Mouse (Mus musculus) embryonic facial prominence, embryonic 15.5 days (tissue): ENCODE results near the gene Rel. TPM values are rescaled to one million over a fixed set of nuclear protein-coding genes. Genes with fewer than 3 reads are reported as not detected.
"Not testable (repeated sequence)": the region's sequence is repeated elsewhere in the genome, so short reads cannot be mapped to it uniquely, and the experiment has no call there.

Source experiments
- ATAC-seq: fragments of 200-750 bp; cut with Nextera tagmentation; 2 replicates; pipeline ENCODE4 v1.8.0; 2017; ENCODE audit warnings: low read depth, moderate TSS enrichment; ENCODE audit not compliant: insufficient number of reproducible peaks, low FRiP score, low TSS enrichment
- H3K27ac ChIP-seq: fragments of 300-500 bp; sonication (generic); replicated peaks from 2 replicates; pipeline ENCODE4 v1.5.1; 2015; ENCODE audit warnings: mild to moderate bottlenecking, inconsistent platforms
- H3K27me3 ChIP-seq: fragments of 300-500 bp; sonication (generic); 2 replicates; pipeline ENCODE4 v1.6.1; 2015; ENCODE audit warnings: inconsistent platforms
- H3K36me3 ChIP-seq: fragments of 300-500 bp; sonication (generic); 2 replicates; pipeline ENCODE4 v1.6.1; 2015; ENCODE audit warnings: mild to moderate bottlenecking, inconsistent platforms
- H3K4me1 ChIP-seq: fragments of 300-500 bp; sonication (generic); 2 replicates; pipeline ENCODE4 v1.6.1; 2015; ENCODE audit warnings: inconsistent platforms
- H3K4me2 ChIP-seq: fragments of 300-500 bp; sonication (generic); replicated peaks from 2 replicates; pipeline ENCODE4 v1.6.1; 2015; ENCODE audit warnings: mild to moderate bottlenecking, inconsistent platforms
- H3K4me3 ChIP-seq: fragments of 300-500 bp; sonication (generic); replicated peaks from 2 replicates; pipeline ENCODE4 v1.5.1; 2015; ENCODE audit warnings: mild to moderate bottlenecking, inconsistent platforms
- H3K9ac ChIP-seq: fragments of 300-500 bp; sonication (generic); 2 replicates; pipeline ENCODE4 v1.6.1; 2015; ENCODE audit warnings: inconsistent platforms
- H3K9me3 ChIP-seq: fragments of 300-500 bp; sonication (generic); replicated peaks from 2 replicates; pipeline ENCODE4 v1.6.1; 2016; ENCODE audit warnings: inconsistent platforms
- WGBS: fragments of 180-500 bp; shearing (Covaris S2); methylation state at CpG from one replicate; pipeline ENCODE4 v1.1.7; 2015; 5-methylcytosine and 5-hydroxymethylcytosine counted together
- polyA plus RNA-seq: library from polyadenylated mRNA; unstranded; fragments of >200 nt; fragmentation: Nextera tagmentation; extraction: Ambion mirVana; gene quantifications from 2 replicates; pipeline ENCODE4 v1.2.1, GENCODE M21; 2015

The Rel gene
- polyA plus RNA-seq, 1 experiment from 2014 or later: 1.3 TPM

DNA sequence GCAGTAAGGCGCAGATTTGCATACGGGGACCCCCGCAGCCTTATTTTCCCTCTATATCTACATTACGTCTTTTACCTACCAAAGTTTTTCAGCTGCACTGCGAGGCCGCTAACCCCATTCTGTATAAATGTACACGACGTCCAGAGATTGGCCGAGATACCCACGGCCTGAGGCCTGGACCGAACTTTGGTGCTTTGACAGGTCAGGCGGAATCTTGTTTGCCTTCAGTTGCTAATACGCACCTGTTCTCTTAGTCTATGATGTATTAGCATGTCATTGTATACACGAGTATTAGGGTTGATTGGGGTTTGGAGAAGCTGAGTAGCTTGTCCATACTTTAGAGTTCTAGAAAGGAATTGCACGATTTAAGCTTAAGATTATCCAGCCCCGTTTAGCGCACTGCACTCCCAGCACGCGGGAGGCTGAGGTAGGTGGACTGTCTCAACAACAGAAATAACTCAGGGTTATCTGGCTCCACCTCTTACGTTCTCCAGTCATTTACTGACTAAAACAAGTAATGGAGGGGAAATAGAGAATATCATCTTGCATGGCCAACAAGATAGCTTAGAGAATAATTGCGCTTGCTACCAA lies 832 bp upstream of the Rel start:
- no peaks in the 10 kb centered on the region for H3K9me3 ChIP-seq
- peak overlapping the region; percentile 86 for H3K4me3 ChIP-seq
- no peak; the same call in 1 of the 2 replicates for ATAC-seq
- peak overlapping the region; percentile 61 for H3K9ac ChIP-seq
- H3K27ac ChIP-seq: peak overlapping the region; percentile 95
- 5% methylated on average over 21 of the region's 21 CpGs for WGBS
- 0 out of 2 replicates have a peak, but pooled peaks cover 3% of the 10 kb centered on the region for H3K4me1 ChIP-seq
- H3K27me3 ChIP-seq: no peaks in the 10 kb centered on the region
- peak overlapping the region; percentile 72 for H3K4me2 ChIP-seq
- H3K36me3 ChIP-seq: no peaks in the 10 kb centered on the region

DNA sequence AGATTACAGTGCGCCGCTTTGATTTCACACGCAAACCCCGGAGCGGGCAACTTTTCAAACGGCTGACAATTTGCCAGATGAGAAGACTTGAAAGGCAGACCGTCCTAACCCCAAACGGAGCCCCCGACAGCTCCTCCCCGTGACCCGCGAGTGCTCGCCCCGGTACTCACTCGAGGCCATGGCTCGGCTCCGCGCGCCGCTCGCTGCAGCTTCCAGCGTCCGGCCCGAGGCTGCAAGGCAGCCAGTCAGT lies 335 bp downstream of the Rel start:
- H3K27me3 ChIP-seq: no peaks in the 10 kb centered on the region
- no peak for ATAC-seq
- H3K9me3 ChIP-seq: no peaks in the 10 kb centered on the region
- H3K4me3 ChIP-seq: peak overlapping the region; percentile 86
- H3K36me3 ChIP-seq: no peaks in the 10 kb centered on the region
- peak overlapping the region; percentile 72 for H3K4me2 ChIP-seq
- 0 out of 2 replicates have a peak, but pooled peaks cover 3% of the 10 kb centered on the region for H3K4me1 ChIP-seq
- under 1% methylated on average over 24 of the region's 24 CpGs for WGBS
- H3K9ac ChIP-seq: peak overlapping the region; percentile 61
- H3K27ac ChIP-seq: peak overlapping the region; percentile 95

GRCm38 (mm10) chr11:23769686-23770509 lies 872 bp downstream of the Rel start:
- peak overlapping the region; percentile 61 for H3K9ac ChIP-seq
- 0 out of 2 replicates have a peak, but pooled peaks have one; percentile 21 for ATAC-seq
- peak overlapping the region; percentile 86 for H3K4me3 ChIP-seq
- WGBS: under 1% methylated on average over 25 of the region's 25 CpGs
- peak overlapping the region; percentile 72 for H3K4me2 ChIP-seq
- H3K36me3 ChIP-seq: no peaks in the 10 kb centered on the region
- no peaks in the 10 kb centered on the region for H3K9me3 ChIP-seq
- H3K27me3 ChIP-seq: no peaks in the 10 kb centered on the region
- H3K4me1 ChIP-seq: 0 out of 2 replicates have a peak, but pooled peaks cover 3% of the 10 kb centered on the region
- H3K27ac ChIP-seq: peak overlapping the region; percentile 95

- H3K4me1 ChIP-seq: 0 out of 2 replicates have a peak, but pooled peaks cover 3% of the 10 kb centered on the region
- H3K4me2 ChIP-seq: no peak overlapping the region
- H3K9me3 ChIP-seq: no peaks in the 10 kb centered on the region
- H3K27ac ChIP-seq: no peak overlapping the region
- no peak for ATAC-seq
- H3K9ac ChIP-seq: no peak overlapping the region
- H3K27me3 ChIP-seq: no peaks in the 10 kb centered on the region
- no peak overlapping the region for H3K4me3 ChIP-seq
- no peaks in the 10 kb centered on the region for H3K36me3 ChIP-seq
Measured at GRCm38 (mm10) chr11:23769033-23769432, 1.7 kb downstream of the Rel start.

DNA sequence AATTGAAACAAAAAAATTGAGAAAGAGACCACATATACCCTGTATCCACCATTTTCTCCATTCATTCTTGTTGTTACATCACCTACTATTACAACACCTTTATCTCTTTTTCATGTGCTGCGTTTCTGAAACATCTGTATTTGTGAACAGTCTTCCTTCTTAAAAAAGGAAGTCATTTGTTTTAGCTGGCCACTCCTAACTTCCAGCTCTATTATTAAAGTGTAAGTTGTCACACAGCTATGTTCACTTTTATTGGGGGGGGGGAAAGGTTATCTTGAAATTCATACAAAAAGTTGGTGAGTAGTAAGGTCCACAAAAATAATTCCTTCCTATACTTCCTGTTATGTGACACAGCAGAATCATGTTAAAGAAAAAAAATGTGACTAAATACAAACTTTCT lies 2.8 kb downstream of the Rel start:
- no peaks in the 10 kb centered on the region for H3K36me3 ChIP-seq
- H3K27ac ChIP-seq: no peak overlapping the region
- no peak overlapping the region for H3K4me3 ChIP-seq
- H3K4me2 ChIP-seq: no peak overlapping the region
- H3K27me3 ChIP-seq: no peaks in the 10 kb centered on the region
- no peak for ATAC-seq
- H3K9me3 ChIP-seq: no peaks in the 10 kb centered on the region
- 77% methylated on average over 1 of the region's 1 CpGs for WGBS
- H3K4me1 ChIP-seq: 0 out of 2 replicates have a peak, but pooled peaks cover 3% of the 10 kb centered on the region
- no peak overlapping the region for H3K9ac ChIP-seq

DNA sequence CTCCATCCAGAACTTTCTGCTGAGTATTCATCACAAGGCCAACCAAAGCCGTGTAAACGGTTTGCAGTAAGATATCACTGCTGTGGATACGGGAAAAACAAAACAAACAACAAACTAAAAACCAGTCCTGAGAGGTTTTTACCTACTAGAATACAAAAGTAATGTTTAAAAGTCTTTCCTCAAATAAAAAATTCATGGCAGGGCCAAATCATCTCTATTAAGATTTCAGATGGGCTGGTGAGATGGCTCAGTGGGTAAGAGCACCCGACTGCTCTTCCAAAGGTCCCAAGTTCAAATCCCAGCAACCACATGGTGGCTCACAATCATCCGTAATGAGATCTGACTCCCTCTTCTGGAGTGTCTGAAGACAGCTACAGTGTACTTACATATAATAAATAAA lies 3.4 kb downstream of the Rel start:
- not testable (repeated sequence) for H3K27ac ChIP-seq, H3K4me1 ChIP-seq, H3K27me3 ChIP-seq, H3K4me3 ChIP-seq, H3K9ac ChIP-seq, H3K4me2 ChIP-seq, ATAC-seq, H3K9me3 ChIP-seq, H3K36me3 ChIP-seq
- WGBS: 79% methylated on average over 5 of the region's 5 CpGs

DNA sequence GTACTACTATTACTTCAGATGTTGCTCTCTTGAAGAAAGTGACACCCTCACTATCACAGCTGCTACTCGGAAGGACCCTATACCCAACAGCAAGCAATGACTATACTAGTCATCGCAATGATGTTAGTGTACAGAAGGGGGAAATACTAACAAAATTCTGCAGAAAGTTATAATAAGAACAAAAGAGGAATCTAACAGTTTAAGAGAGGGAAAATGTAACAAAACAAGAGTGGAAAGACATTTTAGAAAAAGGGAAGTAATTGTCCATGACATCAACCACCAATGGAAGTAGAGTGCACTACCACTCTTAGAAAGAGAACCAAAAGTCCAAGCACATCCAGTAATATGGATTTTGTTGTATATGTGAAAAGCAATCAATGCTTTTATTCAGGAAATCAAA lies 8.1 kb downstream of the Rel start:
- H3K9ac ChIP-seq: no peak overlapping the region
- H3K4me1 ChIP-seq: no peaks in the 10 kb centered on the region
- H3K27ac ChIP-seq: no peak overlapping the region
- 90% methylated on average over 2 of the region's 2 CpGs for WGBS
- ATAC-seq: no peak
- H3K4me2 ChIP-seq: no peak overlapping the region
- no peaks in the 10 kb centered on the region for H3K27me3 ChIP-seq
- H3K4me3 ChIP-seq: no peak overlapping the region
- no peaks in the 10 kb centered on the region for H3K36me3 ChIP-seq
- no peaks in the 10 kb centered on the region for H3K9me3 ChIP-seq

GRCm38 (mm10) chr11:23758218-23758617 lies 12.6 kb downstream of the Rel start:
- Histone ChIP-seq H3K27ac (no peak overlapping the region), H3K9ac (no peak overlapping the region), H3K4me2 (no peak overlapping the region), H3K9me3 (no peaks in the 10 kb centered on the region), H3K4me3 (no peak overlapping the region), H3K4me1 (no peaks in the 10 kb centered on the region), H3K27me3 (no peaks in the 10 kb centered on the region), H3K36me3 (no peaks in the 10 kb centered on the region)
- ATAC-seq: no peak
- WGBS: 76% methylated on average over 2 of the region's 2 CpGs

- H3K4me2 ChIP-seq: no peak overlapping the region
- H3K27ac ChIP-seq: no peak overlapping the region
- H3K36me3 ChIP-seq: no peaks in the 10 kb centered on the region
- H3K9ac ChIP-seq: no peak overlapping the region
- H3K4me3 ChIP-seq: no peak overlapping the region
- H3K27me3 ChIP-seq: no peaks in the 10 kb centered on the region
- ATAC-seq: no peak
- H3K9me3 ChIP-seq: no peaks in the 10 kb centered on the region
- no peaks in the 10 kb centered on the region for H3K4me1 ChIP-seq
Measured at GRCm38 (mm10) chr11:23754329-23754728, 16.4 kb downstream of the Rel start.

GRCm38 (mm10) chr11:23753136-23753710 lies 17.5 kb downstream of the Rel start:
- no peak overlapping the region for H3K4me2 ChIP-seq
- H3K36me3 ChIP-seq: no peaks in the 10 kb centered on the region
- H3K9ac ChIP-seq: no peak overlapping the region
- no peaks in the 10 kb centered on the region for H3K27me3 ChIP-seq
- no peak overlapping the region for H3K27ac ChIP-seq
- no peak overlapping the region for H3K4me3 ChIP-seq
- ATAC-seq: no peak
- no peaks in the 10 kb centered on the region for H3K4me1 ChIP-seq
- 84% methylated on average over 1 of the region's 1 CpGs for WGBS
- no peaks in the 10 kb centered on the region for H3K9me3 ChIP-seq

GRCm38 (mm10) chr11:23746102-23746501 lies 24.7 kb downstream of the Rel start:
- Histone ChIP-seq H3K9ac (no peak overlapping the region), H3K4me3 (no peak overlapping the region), H3K27me3 (no peaks in the 10 kb centered on the region), H3K27ac (no peak overlapping the region), H3K9me3 (no peaks in the 10 kb centered on the region), H3K36me3 (peaks cover 6% of the 10 kb centered on the region; the same call in 1 of the 2 replicates), H3K4me2 (no peak overlapping the region), H3K4me1 (no peaks in the 10 kb centered on the region)
- no peak for ATAC-seq
- 54% methylated on average over 4 of the region's 4 CpGs for WGBS
